14 mouse cellular contexts compared by ENCODE assay signal in the genomic region with DNA sequence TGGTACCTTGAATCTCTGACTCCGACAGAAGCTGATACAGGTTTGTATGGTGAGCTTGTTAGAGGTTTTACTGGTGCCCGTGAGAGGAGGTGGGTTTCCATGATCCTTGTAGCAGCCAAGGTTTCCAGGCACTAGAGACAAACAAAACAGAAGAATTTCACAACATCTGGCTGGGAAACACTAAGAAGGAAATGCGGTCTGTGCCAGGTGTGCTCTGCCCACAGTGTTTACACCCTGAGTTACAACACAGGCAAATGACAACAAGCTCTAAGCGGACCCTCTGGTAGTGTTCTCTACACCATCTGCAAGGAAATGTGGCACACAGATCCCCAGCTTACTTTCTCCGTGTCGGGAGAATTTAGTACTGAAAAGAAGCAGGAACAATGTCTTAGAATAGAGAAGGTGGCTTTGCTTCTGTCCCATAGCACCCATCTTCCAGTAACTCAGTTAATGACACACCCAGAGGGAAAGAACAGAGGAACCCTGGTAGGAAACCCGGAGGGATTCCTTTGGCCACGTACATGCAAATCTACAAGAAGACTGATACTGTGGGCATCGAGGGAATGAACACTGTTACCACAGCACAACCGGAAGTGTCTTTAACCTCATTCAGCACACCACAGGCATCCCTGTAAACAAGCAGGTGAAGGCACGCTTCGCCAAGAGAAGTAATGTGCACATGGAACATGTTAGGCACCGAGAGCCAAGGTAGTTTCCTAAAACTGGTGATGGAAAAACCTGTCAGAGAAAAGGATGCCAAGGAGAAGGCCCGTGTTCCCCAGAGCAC. TPM values are rescaled to one million over a fixed set of nuclear protein-coding genes. Genes with fewer than 3 reads are reported as not detected.
DNase-seq lines count a peak whose midpoint lies in the region.
"Had no signal": no experiment of that assay in that cellular context is flagged by ENCODE, and none has a peak within 500 bp of the region (broad histone marks: within the 10 kb centered on the region; RNA-seq: fewer than 3 reads in every experiment).

No protein-coding gene starts in this region.

- intact Hi-C loops in left cerebral cortex, postnatal 25 days (cut with DNase I): no loop called here

- peak; percentile 8 for DNase-seq in gastrocnemius, adult 18-20 months (ENCODE audit: low spot score)
- DNase-seq in gastrocnemius, postnatal 25 days: no peak
- DNase-seq in lung, postnatal 36 days: peak; percentile 41
- no peak for DNase-seq in lung, postnatal 10 days
- peak; percentile 75 for DNase-seq in naive thymus-derived CD4-positive, alpha-beta T cell, adult 2 months (ENCODE audit: low read depth)
- DNase-seq in thymus, postnatal 4 days: peak; percentile 32
- DNase-seq in cerebellum, postnatal 10 days: no peak
- no peak for DNase-seq in left cerebral cortex, postnatal 25 days (ENCODE audit: low spot score in 2 of 2)
- DNase-seq: cerebellum, adult 9-10 months; gastrocnemius, postnatal 36 days; heart, postnatal 4 days; layer of hippocampus, postnatal 36 days; liver; midbrain, embryonic 14.5 days had no signal

RNA-seq across cellular contexts. Expression of a gene that starts 45.8 kb away (rescaled TPM):
- total RNA-seq in gastrocnemius, adult 18-20 months (2021): 10 to 100 TPM; 43.0 to 53.7 TPM
- total RNA-seq in gastrocnemius, postnatal 25 days (2021): 10 to 100 TPM; 35.0 to 47.6 TPM
- total RNA-seq in left cerebral cortex, postnatal 25 days (2021): 10 to 100 TPM; 14.0 to 15.9 TPM

Comparison
In these comparisons a context has a peak if more than half of its experiments do, and no peak if none do; other contexts are left out.
1. DNase-seq: peak in gastrocnemius, adult 18-20 months (single experiment), lung, postnatal 36 days (single experiment), naive thymus-derived CD4-positive, alpha-beta T cell, adult 2 months (single experiment) and thymus, postnatal 4 days (single experiment); none in gastrocnemius, postnatal 25 days (single experiment), lung, postnatal 10 days (single experiment), cerebellum, postnatal 10 days (0 of 2) and left cerebral cortex, postnatal 25 days (0 of 2).